Mouse (Mus musculus) small intestine, adult 2 months (tissue): Measurements from ENCODE around the gene Pnrc2. TPM values are rescaled to one million over a fixed set of nuclear protein-coding genes. Genes with fewer than 3 reads are reported as not detected.

Experiments
- H3K27ac ChIP-seq: fragments of 200-500 bp; 2 replicates; pipeline ENCODE4 v1.5.1; 2012; ENCODE audit warnings: low read depth, low read length, control low read depth, inconsistent platforms; ENCODE audit not compliant: insufficient read depth
- H3K27me3 ChIP-seq: fragments of 200-500 bp; 2 replicates; pipeline ENCODE4 v1.6.1; 2012; ENCODE audit warnings: mild to moderate bottlenecking, moderate library complexity, low read length, inconsistent platforms; ENCODE audit not compliant: control insufficient read depth, insufficient read depth
- H3K36me3 ChIP-seq: fragments of 200-500 bp; 2 replicates; pipeline ENCODE4 v1.6.1; 2012; ENCODE audit warnings: mild to moderate bottlenecking, low read length, control low read depth, inconsistent platforms; ENCODE audit not compliant: control insufficient read depth, insufficient read depth
- H3K4me1 ChIP-seq: fragments of 200-500 bp; 2 replicates; pipeline ENCODE4 v1.6.1; 2012; ENCODE audit warnings: low read length, inconsistent platforms, mixed read lengths; ENCODE audit not compliant: control insufficient read depth, insufficient read depth, insufficient read length
- H3K4me3 ChIP-seq: fragments of 200-500 bp; 2 replicates; pipeline ENCODE4 v1.5.1; 2012; ENCODE audit warnings: low read depth, mild to moderate bottlenecking, control low read depth, inconsistent platforms, low read length, moderate library complexity
- CTCF ChIP-seq: fragments of 200-500 bp; IDR thresholded peaks from 2 replicates; pipeline ENCODE4 v1.5.1; 2012; ENCODE audit warnings: low read depth, mild to moderate bottlenecking, control low read depth, inconsistent platforms, low read length, moderate library complexity, mixed read lengths; ENCODE audit not compliant: insufficient replicate concordance, insufficient read length; ENCODE audit errors: extremely low read depth
- POLR2A ChIP-seq: fragments of 200-500 bp; IDR thresholded peaks from 2 replicates; pipeline ENCODE4 v1.6.1; 2012; ENCODE audit warnings: low read depth, mild to moderate bottlenecking, control low read depth, inconsistent platforms, low read length, moderate library complexity
- WGBS: fragments of 180-500 bp; shearing (Covaris S2); methylation state at CpG from one replicate; pipeline ENCODE4 v1.1.7; 2018; 5-methylcytosine and 5-hydroxymethylcytosine counted together
- polyA plus RNA-seq: library from polyadenylated mRNA; depleted of rRNA; stranded (reverse); fragments of >200 nt; gene quantifications from 2 replicates; pipeline ENCODE4 v1.2.3, GENCODE M21; 2012

Gene Pnrc2
- polyA plus RNA-seq, 1 experiment = 8.5 TPM

DNA sequence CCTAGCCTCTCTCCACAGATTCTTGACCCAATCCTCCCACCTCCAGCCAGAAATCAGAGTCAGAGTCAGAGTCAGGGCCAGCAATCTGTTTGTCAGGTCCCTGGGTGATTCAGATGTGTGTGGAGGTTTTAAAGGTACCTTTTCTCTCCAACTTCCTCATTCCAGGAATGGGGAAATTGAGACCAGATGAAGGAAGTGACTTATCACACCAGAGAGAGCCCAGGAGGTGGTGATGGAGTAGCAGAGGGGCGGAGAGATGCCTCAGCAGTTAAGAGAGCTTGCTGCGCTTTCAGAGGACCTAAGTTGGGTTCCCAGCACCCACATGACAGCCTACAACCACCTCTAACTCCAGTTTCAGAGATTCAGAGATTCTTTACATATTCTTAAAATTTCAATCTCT is 17.9 kb upstream of the Pnrc2 start:
- H3K27ac ChIP-seq = no peak overlapping the region
- no peaks in the 10 kb centered on the region for H3K36me3 ChIP-seq
- H3K27me3 ChIP-seq = no peaks in the 10 kb centered on the region
- TF ChIP-seq POLR2A (no peak), CTCF (no peak)
- no peak overlapping the region for H3K4me3 ChIP-seq
- H3K4me1 ChIP-seq = no peaks in the 10 kb centered on the region; the same call in 1 of the 2 replicates
- 76% methylated on average over 2 of the region's 2 CpGs for WGBS

DNA sequence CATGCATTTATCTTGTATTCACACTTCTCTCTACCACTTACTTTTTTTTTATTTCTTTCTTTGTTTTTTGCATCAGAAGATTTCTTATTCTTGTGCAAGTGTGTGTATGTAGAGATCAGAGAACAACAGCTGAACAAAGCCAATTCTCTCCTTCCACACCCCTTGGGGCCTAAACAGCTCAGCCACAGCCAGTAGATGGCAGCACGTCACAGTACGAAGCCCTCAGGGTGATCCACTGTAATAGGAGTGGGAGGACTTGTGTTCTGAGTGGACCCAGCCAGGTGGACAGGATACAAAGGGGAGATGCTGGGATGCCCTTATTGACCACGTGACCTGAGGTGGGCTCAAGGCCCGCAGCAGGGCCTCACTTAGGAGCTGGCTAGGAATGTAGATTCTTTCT is 16.2 kb upstream of the Pnrc2 start:
- H3K27me3 ChIP-seq = no peaks in the 10 kb centered on the region
- H3K4me1 ChIP-seq = no peaks in the 10 kb centered on the region; the same call in 1 of the 2 replicates
- WGBS = 1% methylated on average over 4 of the region's 4 CpGs
- H3K4me3 ChIP-seq = no peak overlapping the region
- no peak overlapping the region for H3K27ac ChIP-seq
- H3K36me3 ChIP-seq = no peaks in the 10 kb centered on the region
- TF ChIP-seq POLR2A (no peak), CTCF (peak; percentile 85; the same call in 1 of the 2 replicates)

DNA sequence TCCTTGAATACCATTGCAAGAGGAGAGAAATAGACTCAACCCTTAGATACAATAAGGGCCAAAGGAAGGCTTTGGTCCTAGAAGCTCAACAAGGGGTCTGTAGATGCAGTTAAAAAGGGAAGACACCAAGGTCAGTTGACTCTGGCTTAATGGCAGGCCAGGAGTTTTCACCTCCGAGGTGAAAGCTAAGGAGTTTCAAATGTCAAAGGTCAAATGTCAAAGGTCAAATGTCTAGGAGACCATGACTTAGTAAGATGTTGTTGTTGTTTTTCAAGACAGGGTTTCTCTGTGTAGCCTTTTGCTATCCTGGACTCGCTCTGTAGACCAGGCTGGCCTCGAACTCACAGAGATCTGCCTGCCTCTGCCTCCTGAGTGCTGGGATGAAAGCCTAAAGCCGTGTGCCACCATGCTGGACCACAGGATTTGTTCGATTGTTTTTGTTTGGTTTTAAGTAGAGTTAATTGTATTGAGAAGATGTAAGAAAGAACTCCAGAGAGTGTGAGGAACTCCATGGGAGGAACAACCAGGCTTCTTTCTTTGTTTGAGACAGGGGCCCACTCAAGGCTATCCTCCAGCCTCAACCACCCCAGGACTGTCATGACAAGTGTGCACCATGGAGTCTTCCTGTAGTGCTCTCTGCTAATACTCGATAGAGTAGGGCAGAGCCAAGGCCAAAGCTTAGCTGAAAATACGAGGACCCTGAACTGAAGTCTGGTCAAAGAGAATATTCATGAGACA is 15.7 kb upstream of the Pnrc2 start:
- TF ChIP-seq POLR2A (no peak), CTCF (no peak)
- Histone ChIP-seq H3K36me3 (no peaks in the 10 kb centered on the region), H3K27ac (no peak overlapping the region), H3K4me1 (no peaks in the 10 kb centered on the region; the same call in 1 of the 2 replicates), H3K27me3 (no peaks in the 10 kb centered on the region), H3K4me3 (no peak overlapping the region)
- 78% methylated on average over 7 of the region's 7 CpGs for WGBS

DNA sequence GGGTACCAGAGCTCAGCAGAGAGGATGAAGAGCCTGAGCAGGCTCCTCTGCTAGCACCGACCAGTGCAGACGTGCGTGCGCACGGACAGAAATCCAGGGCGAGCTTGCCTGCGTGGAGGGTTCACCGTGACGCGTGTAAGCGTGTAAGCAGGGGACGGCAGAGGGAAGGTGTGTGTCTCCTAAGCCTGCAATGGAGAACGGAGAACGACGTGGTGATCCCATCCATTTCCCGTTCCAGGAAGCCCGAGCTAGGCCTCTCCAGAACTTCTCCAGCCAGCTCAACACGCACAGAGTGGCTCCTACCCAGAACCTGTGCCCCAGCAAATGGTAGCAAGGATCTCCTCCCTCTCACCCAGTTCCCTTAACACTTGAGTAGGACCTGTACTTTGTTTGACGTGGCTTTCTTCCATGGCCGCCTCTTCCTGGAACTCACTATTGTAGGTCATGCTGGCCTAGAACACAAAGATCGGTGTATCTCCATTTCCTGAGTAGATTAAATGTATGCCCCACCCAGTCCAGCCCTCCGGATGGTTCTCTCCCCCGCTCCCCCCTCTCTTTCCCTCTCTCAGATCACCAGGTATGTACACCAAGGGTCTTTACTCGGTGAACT is 14.9 kb upstream of the Pnrc2 start:
- no peak overlapping the region for H3K27ac ChIP-seq
- no peaks in the 10 kb centered on the region for H3K27me3 ChIP-seq
- no peaks in the 10 kb centered on the region; the same call in 1 of the 2 replicates for H3K4me1 ChIP-seq
- TF ChIP-seq POLR2A = no peak
- TF ChIP-seq CTCF = no peak
- no peaks in the 10 kb centered on the region for H3K36me3 ChIP-seq
- no peak overlapping the region for H3K4me3 ChIP-seq
- WGBS = 82% methylated on average over 24 of the region's 24 CpGs

DNA sequence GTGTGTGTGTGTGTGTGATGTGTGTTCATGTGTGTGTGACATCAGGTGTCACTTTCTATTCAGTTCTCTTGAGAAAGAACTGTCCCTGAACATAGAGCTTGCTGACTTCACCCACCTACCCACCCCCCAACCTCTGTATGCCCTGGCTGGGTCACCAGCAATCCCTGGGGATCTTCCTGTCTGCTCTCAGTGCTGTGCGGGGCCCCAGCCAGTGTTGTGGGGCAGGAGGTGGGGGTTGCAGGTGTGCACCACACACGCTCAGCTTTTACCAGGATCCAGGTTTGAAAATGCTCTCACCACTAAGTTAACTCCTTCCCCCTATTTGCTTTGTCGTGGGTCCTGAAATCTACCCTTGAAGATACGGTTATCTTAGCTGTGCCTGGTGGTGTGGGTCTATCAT is 12.5 kb upstream of the Pnrc2 start:
- TF ChIP-seq CTCF = no peak
- no peak for TF ChIP-seq POLR2A
- H3K4me1 ChIP-seq = no peaks in the 10 kb centered on the region
- H3K27me3 ChIP-seq = no peaks in the 10 kb centered on the region
- no peak overlapping the region for H3K27ac ChIP-seq
- no peaks in the 10 kb centered on the region for H3K36me3 ChIP-seq
- WGBS = 90% methylated on average over 4 of the region's 4 CpGs
- no peak overlapping the region for H3K4me3 ChIP-seq

DNA sequence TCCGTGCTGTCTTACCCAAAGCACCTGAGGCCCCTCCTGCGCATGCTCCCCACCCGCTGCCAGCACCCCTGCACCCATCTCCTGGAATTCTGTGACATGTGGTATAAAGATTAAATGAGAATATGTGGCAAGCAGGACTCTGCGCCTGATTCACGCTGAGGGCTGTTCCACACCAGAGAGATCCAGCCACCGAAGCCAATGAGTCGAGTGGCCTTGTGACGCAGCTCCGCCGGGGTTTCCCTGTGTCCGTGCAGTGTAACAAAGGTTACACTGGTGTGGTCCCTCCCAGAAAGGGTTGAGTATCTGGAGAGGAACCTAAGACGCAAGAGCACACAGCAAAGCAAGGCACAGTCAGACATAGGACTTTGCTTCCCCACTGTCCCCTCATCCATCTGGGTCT is 12.0 kb upstream of the Pnrc2 start:
- TF ChIP-seq POLR2A (no peak), CTCF (no peak)
- H3K4me3 ChIP-seq = no peak overlapping the region
- H3K36me3 ChIP-seq = no peaks in the 10 kb centered on the region
- no peaks in the 10 kb centered on the region for H3K27me3 ChIP-seq
- WGBS = 86% methylated on average over 12 of the region's 12 CpGs
- H3K27ac ChIP-seq = no peak overlapping the region
- no peaks in the 10 kb centered on the region for H3K4me1 ChIP-seq

DNA sequence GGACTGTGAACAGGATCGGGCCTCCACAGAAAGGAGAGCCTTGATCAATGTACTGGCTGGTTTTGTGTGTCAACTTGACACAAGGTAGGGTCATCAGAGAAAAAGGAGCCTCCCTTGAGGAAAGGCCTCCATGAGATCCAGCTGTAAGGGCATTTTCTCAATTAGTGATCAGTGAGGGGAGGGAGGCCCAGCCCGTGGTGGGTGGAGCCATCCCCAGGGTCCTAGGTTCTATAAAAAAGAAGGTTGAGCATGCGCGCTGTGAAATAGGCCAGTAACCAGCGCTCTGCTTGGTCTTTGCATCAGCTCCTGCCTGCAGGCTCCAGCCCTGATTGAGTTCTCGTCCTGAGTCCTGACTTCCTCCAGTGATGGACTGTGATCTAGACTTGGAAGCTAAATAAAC is 10.9 kb upstream of the Pnrc2 start:
- H3K4me1 ChIP-seq = no peaks in the 10 kb centered on the region
- no peak for TF ChIP-seq CTCF
- no peak for TF ChIP-seq POLR2A
- 83% methylated on average over 6 of the region's 6 CpGs for WGBS
- H3K4me3 ChIP-seq = no peak overlapping the region
- no peaks in the 10 kb centered on the region for H3K36me3 ChIP-seq
- no peak overlapping the region for H3K27ac ChIP-seq
- H3K27me3 ChIP-seq = no peaks in the 10 kb centered on the region
